Mouse (Mus musculus): ENCODE results near the gene Coq7. TPM values are rescaled to one million over a fixed set of nuclear protein-coding genes. Genes with fewer than 3 reads are reported as not detected.

Gene Coq7
- polyA plus RNA-seq, 1 experiment: 19.9 TPM

DNA sequence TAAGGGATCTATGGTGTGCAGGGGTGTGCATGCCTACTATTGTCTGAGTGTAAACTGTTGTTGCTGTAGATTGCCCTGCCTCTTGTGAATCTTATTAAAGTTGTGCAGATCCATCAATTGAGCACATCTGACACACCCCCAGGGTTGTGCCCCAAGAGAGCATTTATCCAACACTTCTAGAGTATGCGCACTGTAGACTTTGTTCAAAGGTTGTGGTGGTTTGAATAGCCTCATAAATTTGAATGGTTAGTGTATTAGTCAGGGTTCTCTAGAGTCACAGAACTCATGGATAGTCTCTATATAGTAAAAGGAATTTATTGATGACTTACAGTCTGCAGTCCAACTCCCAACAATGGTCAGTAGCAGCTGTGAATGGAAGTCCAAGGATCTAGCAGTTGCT, 60.3 kb downstream of the Coq7 start:
- Histone ChIP-seq H3K27me3 (replicated peaks) (peaks cover 5% of the 10 kb centered on the region), H3K36me3 (replicated peaks; ENCODE audit: low read length) (no peaks in the 10 kb centered on the region), H3K4me3 (replicated peaks) (no peak overlapping the region), H3K4me1 (peaks cover 1% of the 10 kb centered on the region; the same call in 1 of the 2 replicates), H3K9me3 (peaks cover 37% of the 10 kb centered on the region)
- no peak for TF ChIP-seq FLI1 (IDR thresholded peaks at IDR 0.05; ENCODE audit: low read length)
- no peak for TF ChIP-seq GATA1 (IDR thresholded peaks at IDR 0.05; ENCODE audit: borderline replicate concordance, low read length)

DNA sequence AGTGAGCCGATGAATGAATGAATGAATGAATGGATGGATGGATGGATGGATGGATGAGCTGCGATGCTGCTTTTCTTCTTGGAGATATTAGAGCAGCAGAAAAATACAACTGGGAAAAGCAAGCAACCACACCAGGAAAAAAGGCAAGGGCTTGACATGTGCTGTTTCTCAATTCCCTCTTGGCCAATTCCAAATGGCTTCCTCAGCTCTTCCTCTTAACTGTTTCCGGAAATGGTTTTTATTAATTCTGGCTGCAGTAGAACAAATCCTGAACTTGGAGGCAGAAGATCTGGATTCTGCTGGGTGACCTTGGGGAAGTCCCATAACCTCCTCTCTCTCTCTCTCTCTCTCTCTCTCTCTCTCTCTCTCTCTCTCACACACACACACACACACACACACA, 65.1 kb downstream of the Coq7 start:
- peaks cover 24% of the 10 kb centered on the region for H3K27me3 ChIP-seq (replicated peaks)
- H3K9me3 ChIP-seq: peaks cover 17% of the 10 kb centered on the region
- TF ChIP-seq FLI1 (IDR thresholded peaks at IDR 0.05; ENCODE audit: low read length) (no peak), GATA1 (IDR thresholded peaks at IDR 0.05; ENCODE audit: borderline replicate concordance, low read length) (no peak)
- no peaks in the 10 kb centered on the region for H3K36me3 ChIP-seq (replicated peaks; ENCODE audit: low read length)
- no peak overlapping the region for H3K4me3 ChIP-seq (replicated peaks)
- no peaks in the 10 kb centered on the region for H3K4me1 ChIP-seq

DNA sequence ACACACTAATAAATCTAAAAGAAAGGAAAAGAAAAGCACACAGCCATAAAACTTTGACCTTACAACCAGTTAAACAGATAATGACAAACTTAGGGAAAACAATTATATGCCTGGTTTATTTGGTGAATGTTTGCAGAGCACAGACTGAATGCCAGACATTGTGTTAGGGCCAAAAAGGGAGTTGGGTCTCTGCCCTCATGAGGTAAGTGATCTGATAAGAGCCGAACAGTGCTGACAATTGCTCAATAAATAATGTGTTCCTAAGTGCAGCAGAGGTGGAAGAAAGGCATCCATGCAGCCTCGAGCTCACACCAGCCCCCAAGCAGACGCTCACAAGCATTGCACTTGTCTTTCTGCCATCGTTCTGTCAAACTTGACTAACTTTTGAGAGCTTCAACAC, 68.7 kb downstream of the Coq7 start:
- TF ChIP-seq GATA1 (IDR thresholded peaks at IDR 0.05; ENCODE audit: borderline replicate concordance, low read length) (no peak), FLI1 (IDR thresholded peaks at IDR 0.05; ENCODE audit: low read length) (no peak)
- H3K4me1 ChIP-seq: no peaks in the 10 kb centered on the region
- H3K9me3 ChIP-seq: no peaks in the 10 kb centered on the region
- no peaks in the 10 kb centered on the region for H3K36me3 ChIP-seq (replicated peaks; ENCODE audit: low read length)
- peaks cover 47% of the 10 kb centered on the region for H3K27me3 ChIP-seq (replicated peaks)
- no peak overlapping the region for H3K4me3 ChIP-seq (replicated peaks)

DNA sequence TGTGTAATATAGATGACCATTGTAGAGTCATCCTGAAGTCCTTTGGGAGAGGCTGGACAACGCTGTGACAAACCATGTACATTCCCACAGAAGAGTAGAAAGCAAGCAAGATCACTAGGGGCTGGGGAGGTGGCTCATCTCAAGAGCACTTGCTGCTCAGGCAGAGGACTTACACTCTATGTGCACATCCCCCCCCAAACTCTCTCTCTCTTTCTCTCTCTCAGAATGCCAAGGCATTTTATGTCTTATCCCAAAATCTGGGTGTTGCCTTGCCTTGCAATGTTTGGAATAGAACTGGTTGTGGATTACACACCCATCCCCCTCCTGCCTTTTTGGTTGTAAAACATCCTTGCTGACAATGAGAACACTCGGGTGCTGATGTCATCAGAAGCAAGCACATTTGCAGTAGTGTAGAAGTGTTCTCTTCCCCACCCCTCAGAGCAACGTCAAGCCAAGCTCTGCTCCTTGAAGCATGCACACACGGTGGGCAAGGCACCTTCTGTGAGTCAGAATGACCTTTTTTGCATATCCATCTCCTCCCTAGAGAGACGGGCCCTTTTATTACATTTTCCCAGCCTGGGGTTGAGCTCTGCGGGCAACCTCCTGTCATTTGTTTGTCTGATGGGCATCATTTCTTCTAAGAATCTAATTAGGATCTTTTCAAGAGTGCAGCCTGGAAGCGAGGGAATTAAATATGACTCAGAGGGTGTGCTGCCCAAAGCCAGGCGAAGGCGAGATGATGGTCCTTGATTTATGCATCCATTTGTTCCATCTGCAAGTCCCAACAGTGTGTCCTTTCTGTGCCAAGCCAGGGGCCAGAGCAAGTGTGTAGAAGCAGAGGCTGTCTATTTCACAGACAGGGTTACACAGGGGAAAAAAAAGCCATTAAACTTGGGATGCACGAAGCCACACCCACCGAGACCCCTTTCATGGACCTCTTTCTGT, 70.1 kb downstream of the Coq7 start:
- TF ChIP-seq GATA1 (IDR thresholded peaks at IDR 0.05; ENCODE audit: borderline replicate concordance, low read length): no peak
- no peak for TF ChIP-seq FLI1 (IDR thresholded peaks at IDR 0.05; ENCODE audit: low read length)
- H3K4me3 ChIP-seq (replicated peaks): no peak overlapping the region
- H3K4me1 ChIP-seq: no peaks in the 10 kb centered on the region
- peaks cover 54% of the 10 kb centered on the region for H3K27me3 ChIP-seq (replicated peaks)
- no peaks in the 10 kb centered on the region for H3K36me3 ChIP-seq (replicated peaks; ENCODE audit: low read length)
- H3K9me3 ChIP-seq: no peaks in the 10 kb centered on the region

DNA sequence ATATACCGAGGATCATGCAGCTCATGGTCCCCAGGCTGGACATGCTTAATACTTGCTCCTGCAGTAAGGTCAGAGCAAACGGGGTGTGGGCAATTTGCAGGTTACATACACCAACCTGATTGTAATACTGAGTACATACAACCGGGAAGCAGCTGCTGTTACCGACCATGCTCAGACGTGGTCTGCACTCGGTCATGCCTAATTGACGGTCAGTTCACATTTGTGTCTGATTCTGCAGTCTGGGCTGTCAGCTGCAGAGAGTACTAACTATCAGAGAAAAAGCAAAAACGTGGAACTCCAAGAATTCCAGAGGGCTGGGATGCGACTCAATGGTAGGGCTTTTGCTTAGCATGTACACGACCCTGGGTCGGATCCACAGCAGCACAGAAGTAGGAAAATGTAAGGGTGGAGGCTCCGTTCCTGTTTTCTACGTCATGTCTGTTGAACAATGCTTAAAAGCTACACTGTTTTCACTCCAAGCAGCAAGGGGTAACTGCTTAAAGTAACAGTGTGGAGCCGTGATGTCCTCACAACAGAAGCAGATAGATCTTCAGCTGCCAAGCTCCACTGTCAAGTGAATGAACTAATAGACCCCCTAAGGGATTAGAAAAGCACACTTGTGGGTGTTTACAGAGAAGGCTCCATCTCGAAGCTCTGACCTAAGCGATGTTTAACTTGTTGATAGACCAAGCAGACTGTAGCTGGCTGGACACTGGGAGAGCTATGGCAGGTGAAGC, 71.6 kb downstream of the Coq7 start:
- Histone ChIP-seq H3K4me3 (replicated peaks) (no peak overlapping the region), H3K36me3 (replicated peaks; ENCODE audit: low read length) (no peaks in the 10 kb centered on the region), H3K27me3 (replicated peaks) (peaks cover 54% of the 10 kb centered on the region), H3K9me3 (no peaks in the 10 kb centered on the region), H3K4me1 (no peaks in the 10 kb centered on the region)
- TF ChIP-seq FLI1 (IDR thresholded peaks at IDR 0.05; ENCODE audit: low read length) (no peak), GATA1 (IDR thresholded peaks at IDR 0.05; ENCODE audit: borderline replicate concordance, low read length) (no peak)

Other genes with a start within 250 kb of the Coq7 start
- gene Syt17, start 85.1 kb downstream of the Coq7 start, polyA plus RNA-seq (2012; ENCODE audit: insufficient read depth, low replicate concordance): not detected in 2 replicates
- gene Itpripl2, start 41.4 kb downstream of the Coq7 start, polyA plus RNA-seq (2012; ENCODE audit: insufficient read depth, low replicate concordance): 3.0 and 3.6 TPM in 2 replicates
- gene Tmc7, start 51.4 kb upstream of the Coq7 start, polyA plus RNA-seq (2012; ENCODE audit: insufficient read depth, low replicate concordance): not detected in 2 replicates
- gene Tmc5, start 63.9 kb upstream of the Coq7 start, polyA plus RNA-seq (2012; ENCODE audit: insufficient read depth, low replicate concordance): 0.17 TPM in 1 of 2 replicates, not detected in the other
- 42.4 and 134 TPM in 2 replicates for gene Gde1, start 172.4 kb upstream of the Coq7 start, polyA plus RNA-seq (2012; ENCODE audit: insufficient read depth, low replicate concordance)
- gene Ccp110, start 179.2 kb upstream of the Coq7 start, polyA plus RNA-seq (2012; ENCODE audit: insufficient read depth, low replicate concordance): 0.40 TPM in 1 of 2 replicates, not detected in the other
- gene Vps35l, start 206.9 kb upstream of the Coq7 start, polyA plus RNA-seq (2012; ENCODE audit: insufficient read depth, low replicate concordance): 11.1 and 13.2 TPM in 2 replicates

Measured in megakaryocyte, embryonic 14.5 days (primary cell).